Mouse (Mus musculus) midbrain, embryonic 11.5 days (tissue): Measurements from ENCODE around the gene Tbc1d1. TPM values are rescaled to one million over a fixed set of nuclear protein-coding genes. Genes with fewer than 3 reads are reported as not detected.
"Not testable (repeated sequence)": the region's sequence is repeated elsewhere in the genome, so short reads cannot be mapped to it uniquely, and the experiment has no call there.

Source experiments
- ATAC-seq: fragments of 200-750 bp; cut with Nextera tagmentation; 2 replicates; pipeline ENCODE4 v1.8.0; 2017; ENCODE audit warnings: moderate TSS enrichment, moderate library complexity; ENCODE audit not compliant: low FRiP score
- DNase-seq: peaks from one replicate; pipeline ENCODE4 v3.0.0; 2015; ENCODE audit warnings: low spot score; ENCODE audit errors: missing footprints
- H3K27ac ChIP-seq: fragments of 300-500 bp; sonication (generic); 2 replicates; pipeline ENCODE4 v1.5.1; 2014; ENCODE audit warnings: low read depth, low read length
- H3K27me3 ChIP-seq: fragments of 300-500 bp; sonication (generic); 2 replicates; pipeline ENCODE4 v1.6.1; 2014; ENCODE audit warnings: mild to moderate bottlenecking, low read length, moderate library complexity, mixed read lengths; ENCODE audit not compliant: control insufficient read depth, insufficient read depth
- H3K36me3 ChIP-seq: fragments of 300-500 bp; sonication (generic); 2 replicates; pipeline ENCODE4 v1.6.1; 2014; ENCODE audit warnings: mild to moderate bottlenecking, low read length, moderate library complexity, mixed read lengths; ENCODE audit not compliant: control insufficient read depth, insufficient read depth
- H3K4me1 ChIP-seq: fragments of 300-500 bp; sonication (generic); 2 replicates; pipeline ENCODE4 v1.6.1; 2014; ENCODE audit warnings: low read length; ENCODE audit not compliant: control insufficient read depth, insufficient read depth
- H3K4me2 ChIP-seq: fragments of 300-500 bp; sonication (generic); 2 replicates; pipeline ENCODE4 v1.6.1; 2014; ENCODE audit warnings: mild to moderate bottlenecking, moderate library complexity
- H3K4me3 ChIP-seq: fragments of 300-500 bp; sonication (generic); 2 replicates; pipeline ENCODE4 v1.5.1; 2014; ENCODE audit warnings: low read depth, low read length
- H3K9ac ChIP-seq: fragments of 300-500 bp; sonication (generic); 2 replicates; pipeline ENCODE4 v1.6.1; 2014; ENCODE audit warnings: low read length
- H3K9me3 ChIP-seq: fragments of 300-500 bp; sonication (generic); 2 replicates; pipeline ENCODE4 v1.6.1; 2016; ENCODE audit warnings: low read length; ENCODE audit not compliant: control insufficient read depth
- WGBS: fragments of 180-500 bp; shearing (Covaris S2); extraction: QIAGEN DNeasy Blood & Tissue Kit; methylation state at CpG from one replicate; pipeline ENCODE4 v1.1.7; 2014; 5-methylcytosine and 5-hydroxymethylcytosine counted together
- polyA plus RNA-seq: library from polyadenylated mRNA; unstranded; fragments of >200 nt; fragmentation: Nextera tagmentation; extraction: Ambion mirVana; gene quantifications from 2 replicates; pipeline ENCODE4 v1.2.1, GENCODE M21; 2014

Tbc1d1 gene
- polyA plus RNA-seq, 1 experiment from 2014 or later = 21.0 TPM

- WGBS = 89% methylated on average over 5 of the region's 5 CpGs
- H3K4me1 ChIP-seq = peaks cover 9% of the 10 kb centered on the region
- no peaks in the 10 kb centered on the region for H3K27me3 ChIP-seq
- H3K4me2 ChIP-seq = no peak overlapping the region
- H3K36me3 ChIP-seq = no peaks in the 10 kb centered on the region
- H3K9me3 ChIP-seq = no peaks in the 10 kb centered on the region
- ATAC-seq = no peak
- no peak overlapping the region for H3K9ac ChIP-seq
- H3K4me3 ChIP-seq = no peak overlapping the region
- H3K27ac ChIP-seq = no peak overlapping the region
- no peak for DNase-seq
These were observed 169.7 kb downstream of the Tbc1d1 start for GRCm38 (mm10) chr5:64325741-64326355.

GRCm38 (mm10) chr5:64326427-64327181, 170.5 kb downstream of the Tbc1d1 start:
- Histone ChIP-seq H3K4me3 (no peak overlapping the region), H3K36me3 (no peaks in the 10 kb centered on the region), H3K27ac (no peak overlapping the region), H3K4me1 (peaks cover 9% of the 10 kb centered on the region), H3K9ac (no peak overlapping the region; the same call in 1 of the 2 replicates), H3K27me3 (no peaks in the 10 kb centered on the region), H3K4me2 (no peak overlapping the region), H3K9me3 (no peaks in the 10 kb centered on the region)
- DNase-seq = no peak
- ATAC-seq = peak; percentile 49; the same call in 1 of the 2 replicates
- WGBS = 74% methylated on average over 7 of the region's 7 CpGs

- Histone ChIP-seq H3K9me3 (no peaks in the 10 kb centered on the region), H3K4me1 (peaks cover 9% of the 10 kb centered on the region), H3K27me3 (no peaks in the 10 kb centered on the region), H3K4me2 (no peak overlapping the region), H3K9ac (no peak overlapping the region), H3K36me3 (no peaks in the 10 kb centered on the region), H3K4me3 (no peak overlapping the region), H3K27ac (no peak overlapping the region)
- WGBS = 71% methylated on average over 7 of the region's 7 CpGs
- ATAC-seq (no peak), DNase-seq (no peak)
These were observed 171.3 kb downstream of the Tbc1d1 start for GRCm38 (mm10) chr5:64327212-64327902.

GRCm38 (mm10) chr5:64336767-64337408, 180.8 kb downstream of the Tbc1d1 start:
- no peak overlapping the region for H3K9ac ChIP-seq
- DNase-seq = peak; percentile 88
- 29% methylated on average over 7 of the region's 7 CpGs for WGBS
- H3K27ac ChIP-seq = peak overlapping the region; percentile 27; the same call in 1 of the 2 replicates
- no peak overlapping the region for H3K4me2 ChIP-seq
- no peaks in the 10 kb centered on the region for H3K9me3 ChIP-seq
- H3K4me1 ChIP-seq = peaks cover 3% of the 10 kb centered on the region; the same call in 1 of the 2 replicates
- H3K4me3 ChIP-seq = no peak overlapping the region
- peak; percentile 84 for ATAC-seq
- H3K27me3 ChIP-seq = no peaks in the 10 kb centered on the region
- peaks cover 3% of the 10 kb centered on the region for H3K36me3 ChIP-seq

GRCm38 (mm10) chr5:64338795-64339194, 182.7 kb downstream of the Tbc1d1 start:
- not testable (repeated sequence) for H3K36me3 ChIP-seq, ATAC-seq, H3K4me1 ChIP-seq, H3K9ac ChIP-seq, H3K9me3 ChIP-seq, DNase-seq, H3K4me2 ChIP-seq, H3K4me3 ChIP-seq, H3K27ac ChIP-seq, H3K27me3 ChIP-seq
- 80% methylated on average over 6 of the region's 6 CpGs for WGBS

- no peak overlapping the region for H3K27ac ChIP-seq
- WGBS = 90% methylated on average over 3 of the region's 3 CpGs
- no peak for DNase-seq
- H3K36me3 ChIP-seq = no peaks in the 10 kb centered on the region
- H3K4me1 ChIP-seq = peaks cover 8% of the 10 kb centered on the region
- H3K4me2 ChIP-seq = no peak overlapping the region
- no peak for ATAC-seq
- no peaks in the 10 kb centered on the region for H3K9me3 ChIP-seq
- H3K27me3 ChIP-seq = no peaks in the 10 kb centered on the region
- no peak overlapping the region for H3K9ac ChIP-seq
- no peak overlapping the region for H3K4me3 ChIP-seq
These were observed 184.3 kb downstream of the Tbc1d1 start for GRCm38 (mm10) chr5:64340366-64340765.

GRCm38 (mm10) chr5:64341671-64342070, 185.6 kb downstream of the Tbc1d1 start:
- H3K4me2 ChIP-seq = no peak overlapping the region
- H3K9ac ChIP-seq = no peak overlapping the region
- peaks cover 15% of the 10 kb centered on the region for H3K4me1 ChIP-seq
- H3K27me3 ChIP-seq = no peaks in the 10 kb centered on the region
- H3K36me3 ChIP-seq = no peaks in the 10 kb centered on the region
- DNase-seq (no peak), ATAC-seq (no peak)
- H3K27ac ChIP-seq = no peak overlapping the region
- 96% methylated on average over 3 of the region's 3 CpGs for WGBS
- no peaks in the 10 kb centered on the region for H3K9me3 ChIP-seq
- no peak overlapping the region for H3K4me3 ChIP-seq

GRCm38 (mm10) chr5:64342138-64342537, 186.0 kb downstream of the Tbc1d1 start:
- no peak overlapping the region for H3K4me2 ChIP-seq
- H3K4me1 ChIP-seq = peaks cover 13% of the 10 kb centered on the region
- no peaks in the 10 kb centered on the region for H3K9me3 ChIP-seq
- no peak for ATAC-seq
- no peaks in the 10 kb centered on the region for H3K36me3 ChIP-seq
- no peak overlapping the region for H3K4me3 ChIP-seq
- WGBS = 91% methylated on average over 10 of the region's 10 CpGs
- DNase-seq = no peak
- no peak overlapping the region for H3K27ac ChIP-seq
- H3K27me3 ChIP-seq = no peaks in the 10 kb centered on the region
- no peak overlapping the region for H3K9ac ChIP-seq
